Mouse (Mus musculus) midbrain, embryonic 12.5 days (tissue): ENCODE measurements around the gene Pdia3. TPM values are rescaled to one million over a fixed set of nuclear protein-coding genes. Genes with fewer than 3 reads are reported as not detected.

Source experiments
- ATAC-seq: fragments of 200-750 bp; cut with Nextera tagmentation; 2 replicates; pipeline ENCODE4 v1.8.0; 2017; ENCODE audit warnings: low read depth, moderate TSS enrichment, moderate library complexity; ENCODE audit not compliant: low FRiP score
- H3K27ac ChIP-seq: fragments of 300-500 bp; sonication (generic); replicated peaks from 2 replicates; pipeline ENCODE4 v1.5.1; 2016; ENCODE audit warnings: mild to moderate bottlenecking
- H3K27me3 ChIP-seq: fragments of 300-500 bp; sonication (generic); 2 replicates; pipeline ENCODE4 v1.6.1; 2016; ENCODE audit warnings: mild to moderate bottlenecking
- H3K36me3 ChIP-seq: fragments of 300-500 bp; sonication (generic); 2 replicates; pipeline ENCODE4 v1.6.1; 2016
- H3K4me1 ChIP-seq: fragments of 300-500 bp; sonication (generic); 2 replicates; pipeline ENCODE4 v1.6.1; 2016
- H3K4me2 ChIP-seq: fragments of 300-500 bp; sonication (generic); replicated peaks from 2 replicates; pipeline ENCODE4 v1.6.1; 2016; ENCODE audit warnings: mild to moderate bottlenecking, moderate library complexity
- H3K4me3 ChIP-seq: fragments of 300-500 bp; sonication (generic); 2 replicates; pipeline ENCODE4 v1.5.1; 2016; ENCODE audit warnings: mild to moderate bottlenecking
- H3K9ac ChIP-seq: fragments of 300-500 bp; sonication (generic); replicated peaks from 2 replicates; pipeline ENCODE4 v1.6.1; 2016; ENCODE audit warnings: mild to moderate bottlenecking, moderate library complexity
- H3K9me3 ChIP-seq: fragments of 300-500 bp; sonication (generic); 2 replicates; pipeline ENCODE4 v1.6.1; 2016; ENCODE audit warnings: mild to moderate bottlenecking
- WGBS: fragments of 180-500 bp; shearing (Covaris S2); methylation state at CpG from one replicate; pipeline ENCODE4 v1.1.7; 2016; 5-methylcytosine and 5-hydroxymethylcytosine counted together
- polyA plus RNA-seq: library from polyadenylated mRNA; unstranded; fragments of >200 nt; fragmentation: Nextera tagmentation; extraction: Ambion mirVana; gene quantifications from 2 replicates; pipeline ENCODE4 v1.2.1, GENCODE M21; 2016

Pdia3 gene
- polyA plus RNA-seq, 1 experiment from 2014 or later = 459 TPM

GRCm38 (mm10) chr2:121415591-121415990 is 2.0 kb downstream of the Pdia3 start:
- H3K9me3 ChIP-seq = no peaks in the 10 kb centered on the region
- no peak overlapping the region for H3K27ac ChIP-seq
- H3K27me3 ChIP-seq = no peaks in the 10 kb centered on the region
- H3K4me3 ChIP-seq = peak overlapping the region; percentile 74
- peak overlapping the region; percentile 65 for H3K4me2 ChIP-seq
- WGBS = 85% methylated on average over 3 of the region's 3 CpGs
- no peak for ATAC-seq
- peaks cover 18% of the 10 kb centered on the region for H3K4me1 ChIP-seq
- H3K36me3 ChIP-seq = peaks cover 22% of the 10 kb centered on the region
- H3K9ac ChIP-seq = peak overlapping the region; percentile 89; the same call in 1 of the 2 replicates

- Histone ChIP-seq H3K4me2 (peak overlapping the region; percentile 65; the same call in 1 of the 2 replicates), H3K4me3 (no peak overlapping the region), H3K27me3 (no peaks in the 10 kb centered on the region), H3K36me3 (peaks cover 25% of the 10 kb centered on the region), H3K27ac (no peak overlapping the region), H3K9me3 (no peaks in the 10 kb centered on the region), H3K4me1 (peaks cover 18% of the 10 kb centered on the region), H3K9ac (no peak overlapping the region; the same call in 1 of the 2 replicates)
- no peak for ATAC-seq
- WGBS = 92% methylated on average over 6 of the region's 6 CpGs
Observed at GRCm38 (mm10) chr2:121416356-121416755, 2.8 kb downstream of the Pdia3 start.

- ATAC-seq = no peak
- Histone ChIP-seq H3K27ac (no peak overlapping the region), H3K36me3 (peaks cover 44% of the 10 kb centered on the region), H3K27me3 (no peaks in the 10 kb centered on the region), H3K4me1 (peaks cover 18% of the 10 kb centered on the region), H3K9ac (no peak overlapping the region), H3K4me3 (no peak overlapping the region), H3K4me2 (no peak overlapping the region), H3K9me3 (no peaks in the 10 kb centered on the region)
- WGBS = 97% methylated on average over 3 of the region's 3 CpGs
Observed at GRCm38 (mm10) chr2:121418476-121418875, 4.9 kb downstream of the Pdia3 start.

GRCm38 (mm10) chr2:121423166-121423565 is 9.6 kb downstream of the Pdia3 start:
- WGBS = 96% methylated on average over 2 of the region's 2 CpGs
- H3K9me3 ChIP-seq = no peaks in the 10 kb centered on the region
- H3K4me3 ChIP-seq = no peak overlapping the region
- no peak for ATAC-seq
- H3K9ac ChIP-seq = no peak overlapping the region
- no peak overlapping the region for H3K27ac ChIP-seq
- no peaks in the 10 kb centered on the region for H3K4me1 ChIP-seq
- H3K36me3 ChIP-seq = peaks cover 75% of the 10 kb centered on the region
- no peaks in the 10 kb centered on the region for H3K27me3 ChIP-seq
- no peak overlapping the region for H3K4me2 ChIP-seq

GRCm38 (mm10) chr2:121425890-121426289 is 12.3 kb downstream of the Pdia3 start:
- no peak overlapping the region for H3K4me2 ChIP-seq
- H3K27me3 ChIP-seq = no peaks in the 10 kb centered on the region
- no peaks in the 10 kb centered on the region for H3K9me3 ChIP-seq
- no peak overlapping the region for H3K27ac ChIP-seq
- WGBS = 88% methylated on average over 2 of the region's 2 CpGs
- H3K4me3 ChIP-seq = no peak overlapping the region
- ATAC-seq = no peak
- H3K36me3 ChIP-seq = peaks cover 87% of the 10 kb centered on the region
- no peaks in the 10 kb centered on the region for H3K4me1 ChIP-seq
- H3K9ac ChIP-seq = no peak overlapping the region

GRCm38 (mm10) chr2:121434854-121435253 is 21.3 kb downstream of the Pdia3 start:
- Histone ChIP-seq H3K4me1 (no peaks in the 10 kb centered on the region), H3K4me3 (no peak overlapping the region), H3K27ac (no peak overlapping the region), H3K27me3 (no peaks in the 10 kb centered on the region), H3K9me3 (no peaks in the 10 kb centered on the region), H3K36me3 (peaks cover 97% of the 10 kb centered on the region), H3K4me2 (no peak overlapping the region), H3K9ac (no peak overlapping the region)
- no peak for ATAC-seq
- 100% methylated on average over 1 of the region's 1 CpGs for WGBS

GRCm38 (mm10) chr2:121439746-121440145 is 26.2 kb downstream of the Pdia3 start:
- Histone ChIP-seq H3K27ac (no peak overlapping the region), H3K9ac (no peak overlapping the region), H3K4me2 (no peak overlapping the region), H3K4me3 (no peak overlapping the region), H3K9me3 (no peaks in the 10 kb centered on the region), H3K4me1 (peaks cover 19% of the 10 kb centered on the region), H3K36me3 (peaks cover 52% of the 10 kb centered on the region), H3K27me3 (peaks cover 31% of the 10 kb centered on the region)
- 78% methylated on average over 4 of the region's 4 CpGs for WGBS
- no peak for ATAC-seq

- WGBS = 61% methylated on average over 5 of the region's 5 CpGs
- H3K4me2 ChIP-seq = no peak overlapping the region
- peaks cover 19% of the 10 kb centered on the region for H3K4me1 ChIP-seq
- no peak overlapping the region for H3K9ac ChIP-seq
- ATAC-seq = no peak
- no peak overlapping the region for H3K4me3 ChIP-seq
- peaks cover 31% of the 10 kb centered on the region for H3K27me3 ChIP-seq
- H3K36me3 ChIP-seq = peaks cover 40% of the 10 kb centered on the region
- no peaks in the 10 kb centered on the region for H3K9me3 ChIP-seq
- no peak overlapping the region for H3K27ac ChIP-seq
Observed at GRCm38 (mm10) chr2:121440834-121441605, 27.4 kb downstream of the Pdia3 start.

- WGBS = 9% methylated on average over 11 of the region's 11 CpGs
- peak overlapping the region; percentile 8 for H3K9ac ChIP-seq
- no peaks in the 10 kb centered on the region for H3K9me3 ChIP-seq
- H3K4me3 ChIP-seq = peak overlapping the region; percentile 34
- ATAC-seq = no peak
- H3K4me2 ChIP-seq = peak overlapping the region; percentile 65
- H3K36me3 ChIP-seq = peaks cover 34% of the 10 kb centered on the region
- H3K4me1 ChIP-seq = peaks cover 19% of the 10 kb centered on the region
- no peak overlapping the region for H3K27ac ChIP-seq
- H3K27me3 ChIP-seq = peaks cover 31% of the 10 kb centered on the region
Observed at GRCm38 (mm10) chr2:121441800-121442199, 28.2 kb downstream of the Pdia3 start.

GRCm38 (mm10) chr2:121442259-121443067 is 28.9 kb downstream of the Pdia3 start:
- H3K27ac ChIP-seq = no peak overlapping the region
- H3K27me3 ChIP-seq = peaks cover 31% of the 10 kb centered on the region
- H3K9ac ChIP-seq = peak overlapping the region; percentile 8
- peaks cover 28% of the 10 kb centered on the region for H3K36me3 ChIP-seq
- under 1% methylated on average over 30 of the region's 30 CpGs for WGBS
- no peaks in the 10 kb centered on the region for H3K9me3 ChIP-seq
- peak overlapping the region; percentile 34 for H3K4me3 ChIP-seq
- peak; percentile 52; the same call in 1 of the 2 replicates for ATAC-seq
- H3K4me2 ChIP-seq = peak overlapping the region; percentile 65
- H3K4me1 ChIP-seq = peaks cover 19% of the 10 kb centered on the region

- Histone ChIP-seq H3K36me3 (peaks cover 22% of the 10 kb centered on the region), H3K4me1 (peaks cover 21% of the 10 kb centered on the region), H3K4me3 (no peak overlapping the region), H3K4me2 (peak overlapping the region; percentile 65), H3K27me3 (peaks cover 31% of the 10 kb centered on the region), H3K9ac (no peak overlapping the region), H3K27ac (no peak overlapping the region), H3K9me3 (no peaks in the 10 kb centered on the region)
- no peak for ATAC-seq
- WGBS = 18% methylated on average over 8 of the region's 8 CpGs
Observed at GRCm38 (mm10) chr2:121443068-121443349, 29.4 kb downstream of the Pdia3 start.

- Histone ChIP-seq H3K9me3 (no peaks in the 10 kb centered on the region), H3K4me3 (no peak within 1 kb of the TSS), H3K27me3 (peaks cover 31% of the 10 kb centered on the region), H3K4me1 (peaks cover 24% of the 10 kb centered on the region), H3K27ac (no peak within 1 kb of the TSS), H3K4me2 (peak within 1 kb of the TSS; percentile 65), H3K36me3 (peaks cover 11% of the 10 kb centered on the region), H3K9ac (no peak within 1 kb of the TSS)
- ATAC-seq = no peak
- WGBS = 88% methylated on average over 1 of the region's 1 CpGs
Observed at GRCm38 (mm10) chr2:121444178-121444577, 30.6 kb downstream of the Pdia3 start, which contains the start of gene Ell3. TSS of gene Ell3 (minus strand) at chr2:121444278.
